Mouse (Mus musculus): ENCODE data around the gene Tgif1. TPM values are rescaled to one million over a fixed set of nuclear protein-coding genes. Genes with fewer than 3 reads are reported as not detected.
A peak's percentile ranks its signal among the peaks of the same experiment; 100 is the strongest.

Tgif1 gene
- polyA plus RNA-seq, 1 experiment from 2014 or later = 66.8 TPM

DNA sequence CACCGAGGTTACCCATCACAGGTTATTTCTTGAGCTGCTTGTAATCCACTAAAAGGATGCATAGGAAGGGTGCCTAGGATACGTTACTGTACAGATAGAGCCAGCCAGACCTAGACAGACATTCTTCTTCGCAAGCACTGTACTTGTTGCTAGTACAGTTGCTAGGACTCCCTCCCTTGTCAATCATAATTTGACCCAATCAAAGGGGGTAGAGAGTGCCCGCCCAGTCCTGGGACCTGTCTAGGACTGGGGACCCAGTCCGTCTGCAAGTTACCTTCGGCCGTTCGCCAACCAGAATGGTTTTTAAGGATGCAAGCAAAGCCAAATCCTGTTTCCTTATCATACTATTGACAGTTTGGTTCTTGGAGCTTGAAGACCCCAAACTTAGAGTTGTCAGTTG lies 10.8 kb upstream of the Tgif1 start:
- H3K27me3 ChIP-seq = no peaks in the 10 kb centered on the region
- no peak overlapping the region for H3K27ac ChIP-seq
- H3K4me2 ChIP-seq (replicated peaks) = no peak overlapping the region
- no peaks in the 10 kb centered on the region for H3K9me3 ChIP-seq (replicated peaks)
- WGBS = 97% methylated on average over 8 of the region's 8 CpGs
- no peaks in the 10 kb centered on the region for H3K36me3 ChIP-seq
- no peak overlapping the region for H3K9ac ChIP-seq
- H3K4me3 ChIP-seq = no peak overlapping the region
- no peaks in the 10 kb centered on the region for H3K4me1 ChIP-seq
- no peak for ATAC-seq (ENCODE audit: low FRiP score)

DNA sequence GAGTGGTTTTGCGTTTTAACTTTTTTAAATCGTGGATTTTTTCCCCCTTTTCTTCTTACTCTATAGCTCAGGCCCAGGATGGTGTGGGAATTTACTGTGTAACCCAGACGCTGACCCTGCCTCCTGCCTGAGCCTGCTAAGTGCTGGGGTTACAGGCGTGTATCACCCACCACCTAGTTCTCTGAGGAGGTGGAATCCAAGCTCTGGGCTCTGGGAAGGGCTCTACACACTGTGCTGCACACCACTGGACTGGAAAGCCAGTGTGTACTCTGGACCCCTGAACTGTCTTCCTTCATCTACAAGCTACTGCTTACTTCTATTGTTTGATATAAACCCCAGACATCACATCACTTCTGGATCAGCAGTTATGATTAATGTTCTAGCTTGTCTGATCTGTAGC lies 5.5 kb upstream of the Tgif1 start:
- WGBS = 88% methylated on average over 4 of the region's 4 CpGs
- H3K27me3 ChIP-seq = no peaks in the 10 kb centered on the region
- H3K36me3 ChIP-seq = no peaks in the 10 kb centered on the region
- H3K9me3 ChIP-seq (replicated peaks) = no peaks in the 10 kb centered on the region
- no peak overlapping the region for H3K9ac ChIP-seq
- no peak overlapping the region for H3K27ac ChIP-seq
- peaks cover 4% of the 10 kb centered on the region; the same call in 1 of the 2 replicates for H3K4me1 ChIP-seq
- ATAC-seq (ENCODE audit: low FRiP score) = no peak
- no peak overlapping the region for H3K4me3 ChIP-seq
- H3K4me2 ChIP-seq (replicated peaks) = no peak overlapping the region

- H3K4me2 ChIP-seq (replicated peaks) = no peak overlapping the region
- no peak for ATAC-seq (ENCODE audit: low FRiP score)
- H3K36me3 ChIP-seq = no peaks in the 10 kb centered on the region
- 55% methylated on average over 12 of the region's 12 CpGs for whole genome bisulfite sequencing
- no peaks in the 10 kb centered on the region for H3K9me3 ChIP-seq (replicated peaks)
- peaks cover 7% of the 10 kb centered on the region; the same call in 1 of the 2 replicates for H3K4me1 ChIP-seq
- no peak overlapping the region for H3K27ac ChIP-seq
- no peak overlapping the region for H3K9ac ChIP-seq
- no peak overlapping the region for H3K4me3 ChIP-seq
- no peaks in the 10 kb centered on the region for H3K27me3 ChIP-seq
These were observed 3.6 kb upstream of the Tgif1 start for GRCm38 (mm10) chr17:70856871-70857415.

DNA sequence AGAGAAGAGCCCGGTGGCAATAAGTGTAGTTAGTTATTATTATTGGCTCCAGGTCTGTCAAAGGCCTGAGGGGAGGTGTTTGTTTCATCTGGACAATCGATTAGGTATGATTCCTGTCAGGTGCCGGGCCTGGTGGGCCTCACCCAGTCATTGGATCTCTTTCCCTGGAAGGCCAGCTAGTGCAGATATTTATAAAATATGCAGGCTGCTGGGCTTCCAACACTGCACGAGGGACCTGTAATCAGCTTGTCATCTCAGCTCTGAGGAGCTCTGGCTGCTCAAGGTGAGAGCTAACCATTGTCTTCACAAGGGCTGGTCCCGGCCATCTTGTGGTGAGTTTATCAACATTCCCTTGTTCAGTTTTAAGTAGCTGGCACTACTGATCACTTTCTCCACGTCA lies 675 bp upstream of the Tgif1 start:
- Histone ChIP-seq H3K4me2 (replicated peaks) (peak overlapping the region; percentile 93), H3K4me1 (peaks cover 22% of the 10 kb centered on the region), H3K27ac (peak overlapping the region; percentile 92; the same call in 1 of the 2 replicates), H3K36me3 (no peaks in the 10 kb centered on the region), H3K27me3 (no peaks in the 10 kb centered on the region), H3K9ac (no peak overlapping the region; the same call in 1 of the 2 replicates), H3K4me3 (peak overlapping the region; percentile 71), H3K9me3 (replicated peaks) (no peaks in the 10 kb centered on the region)
- WGBS = 24% methylated on average over 6 of the region's 6 CpGs
- no peak for ATAC-seq (ENCODE audit: low FRiP score)

DNA sequence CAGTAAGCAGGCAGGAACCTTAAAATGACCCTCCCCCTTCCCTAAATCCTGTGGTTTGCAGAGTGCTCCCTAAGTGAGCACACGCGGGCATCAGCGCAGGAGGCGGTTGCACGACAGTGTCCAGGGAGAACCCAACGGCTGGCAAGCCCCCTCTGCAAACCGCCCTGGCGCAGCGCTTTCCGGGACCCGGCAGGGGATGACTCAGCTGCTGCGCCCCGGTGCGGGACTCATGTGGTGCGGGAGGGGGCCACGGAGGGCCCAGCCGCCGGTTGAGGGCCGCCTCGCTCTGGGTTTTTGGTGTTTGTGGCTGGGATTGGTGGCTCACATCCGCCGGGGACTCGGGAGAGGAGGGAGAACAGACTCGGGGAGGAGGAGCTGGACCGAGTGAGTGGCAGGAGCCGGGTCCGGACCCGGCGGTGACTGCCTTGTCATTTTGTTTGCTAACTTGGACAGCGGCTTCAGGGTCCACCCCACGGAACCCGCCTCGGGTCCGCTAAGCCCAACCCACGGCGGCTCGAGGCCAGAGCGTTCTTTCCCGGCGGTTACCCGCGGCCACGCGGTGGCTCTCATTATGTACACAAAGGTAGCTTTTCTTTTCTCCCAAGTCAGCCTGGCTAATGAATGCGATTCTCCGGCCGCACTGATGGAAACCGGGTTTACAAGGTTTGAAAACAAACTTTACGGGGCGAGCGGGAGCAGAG lies 510 bp downstream of the Tgif1 start:
- H3K9ac ChIP-seq = peak overlapping the region; percentile 82
- ATAC-seq (ENCODE audit: low FRiP score) = peak; percentile 47
- H3K4me3 ChIP-seq = peak overlapping the region; percentile 71
- H3K4me2 ChIP-seq (replicated peaks) = peak overlapping the region; percentile 93
- peaks cover 30% of the 10 kb centered on the region for H3K4me1 ChIP-seq
- H3K27ac ChIP-seq = peak overlapping the region; percentile 92
- H3K27me3 ChIP-seq = peaks cover 4% of the 10 kb centered on the region; the same call in 1 of the 2 replicates
- under 1% methylated on average over 49 of the region's 51 CpGs for WGBS
- no peaks in the 10 kb centered on the region for H3K9me3 ChIP-seq (replicated peaks)
- no peaks in the 10 kb centered on the region for H3K36me3 ChIP-seq

DNA sequence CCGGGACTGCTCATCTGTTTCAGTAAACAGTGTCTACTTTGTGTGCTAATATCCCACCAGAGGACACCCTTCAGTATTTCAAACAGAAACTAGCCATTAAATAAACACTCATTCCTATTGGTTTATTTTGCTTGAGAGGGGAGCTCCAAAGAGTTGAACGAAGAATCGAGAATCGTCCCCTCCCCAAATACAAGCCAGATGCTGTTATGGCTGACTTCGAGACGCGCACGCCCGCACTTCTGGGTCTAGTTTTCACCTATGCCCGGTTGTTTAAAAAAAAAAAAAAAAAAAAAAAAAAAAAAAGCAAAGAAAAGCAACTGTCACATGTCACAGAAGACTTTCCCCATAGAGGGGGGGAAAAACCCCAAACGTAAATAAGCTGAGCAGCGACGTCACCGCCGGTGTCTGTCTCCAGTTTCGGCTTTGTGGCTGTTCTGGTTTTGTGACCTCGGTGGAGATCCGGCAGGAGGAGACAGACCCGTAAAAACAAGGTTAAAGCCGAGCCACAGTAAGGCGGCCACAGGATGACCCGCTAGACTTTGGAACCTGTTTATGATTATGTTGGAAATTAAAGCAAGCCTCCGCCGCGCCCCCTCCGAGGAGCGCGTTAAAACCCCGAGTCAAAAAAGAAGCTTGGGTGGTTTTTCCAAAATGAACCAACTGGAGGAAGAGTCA lies 1.2 kb downstream of the Tgif1 start:
- Histone ChIP-seq H3K4me2 (replicated peaks) (peak overlapping the region; percentile 93), H3K9me3 (replicated peaks) (no peaks in the 10 kb centered on the region), H3K9ac (peak overlapping the region; percentile 82), H3K27me3 (peaks cover 4% of the 10 kb centered on the region; the same call in 1 of the 2 replicates), H3K36me3 (no peaks in the 10 kb centered on the region), H3K27ac (peak overlapping the region; percentile 93), H3K4me3 (peak overlapping the region; percentile 71), H3K4me1 (peaks cover 33% of the 10 kb centered on the region)
- WGBS = under 1% methylated on average over 29 of the region's 29 CpGs
- ATAC-seq (ENCODE audit: low FRiP score) = no peak

DNA sequence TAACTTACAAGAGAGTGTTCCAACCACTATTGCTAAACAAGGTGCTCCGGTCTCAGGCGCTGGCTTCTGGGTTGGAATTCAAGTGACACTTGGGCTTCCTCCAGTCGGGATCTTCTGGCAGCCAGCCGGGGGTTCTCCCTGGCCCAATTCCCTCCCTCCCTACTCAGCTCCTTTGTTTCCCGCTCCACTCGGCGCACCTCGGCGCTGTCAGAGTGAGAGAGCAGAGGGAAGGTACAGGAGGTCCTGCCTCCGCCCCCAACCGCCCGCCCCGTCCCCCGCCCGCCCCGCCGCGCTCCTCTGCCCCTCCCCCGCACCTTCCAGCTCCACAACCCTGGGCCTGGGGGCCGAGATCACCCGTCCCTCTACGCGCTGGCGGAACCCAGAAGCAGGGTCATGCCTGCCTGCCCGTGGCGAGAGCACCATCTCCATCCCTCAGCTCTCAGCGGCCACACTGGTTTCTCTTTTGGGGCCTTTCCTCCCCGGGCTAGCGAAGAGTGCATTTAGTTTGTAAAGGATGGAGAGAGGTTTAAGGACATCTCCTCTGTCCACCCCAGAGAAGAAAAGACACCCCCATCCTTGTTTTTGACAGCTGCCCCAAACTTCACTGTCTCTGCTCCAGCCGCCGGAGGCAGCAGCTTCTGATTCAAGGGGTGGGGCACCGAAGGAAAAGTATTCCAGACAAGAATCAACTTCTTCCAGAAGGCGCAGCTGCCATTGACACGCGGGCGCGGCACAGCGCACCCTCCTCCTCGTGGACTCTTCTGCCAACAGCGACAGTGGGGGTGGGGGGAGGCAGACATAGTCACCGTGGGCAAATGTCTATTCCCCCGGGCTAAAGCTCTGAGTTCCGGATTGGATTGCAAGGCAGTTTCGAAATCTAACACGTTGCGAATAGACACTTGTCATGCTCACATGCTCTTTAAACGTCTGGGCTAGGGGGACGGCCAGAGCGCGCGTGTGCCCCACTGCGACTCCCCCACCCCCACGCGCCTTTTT lies 2.1 kb downstream of the Tgif1 start:
- ATAC-seq (ENCODE audit: low FRiP score) = peak; percentile 61
- peaks cover 35% of the 10 kb centered on the region for H3K4me1 ChIP-seq
- peaks cover 4% of the 10 kb centered on the region; the same call in 1 of the 2 replicates for H3K27me3 ChIP-seq
- H3K9me3 ChIP-seq (replicated peaks) = no peaks in the 10 kb centered on the region
- peak overlapping the region; percentile 93 for H3K4me2 ChIP-seq (replicated peaks)
- peak overlapping the region; percentile 71 for H3K4me3 ChIP-seq
- no peaks in the 10 kb centered on the region for H3K36me3 ChIP-seq
- WGBS = under 1% methylated on average over 54 of the region's 54 CpGs
- H3K27ac ChIP-seq = peak overlapping the region; percentile 93
- peak overlapping the region; percentile 74 for H3K9ac ChIP-seq

- H3K4me1 ChIP-seq = peaks cover 35% of the 10 kb centered on the region
- peak overlapping the region; percentile 93 for H3K4me2 ChIP-seq (replicated peaks)
- H3K27ac ChIP-seq = peak overlapping the region; percentile 93
- peak overlapping the region; percentile 71 for H3K4me3 ChIP-seq
- under 1% methylated on average over 40 of the region's 40 CpGs for WGBS
- H3K27me3 ChIP-seq = peaks cover 4% of the 10 kb centered on the region; the same call in 1 of the 2 replicates
- H3K36me3 ChIP-seq = no peaks in the 10 kb centered on the region
- ATAC-seq (ENCODE audit: low FRiP score) = peak; percentile 23
- H3K9ac ChIP-seq = peak overlapping the region; percentile 74
- no peaks in the 10 kb centered on the region for H3K9me3 ChIP-seq (replicated peaks)
These were observed 2.9 kb downstream of the Tgif1 start for GRCm38 (mm10) chr17:70850233-70850995.

- H3K36me3 ChIP-seq = peaks cover 6% of the 10 kb centered on the region; the same call in 1 of the 2 replicates
- H3K4me2 ChIP-seq (replicated peaks) = peak overlapping the region; percentile 93
- H3K9ac ChIP-seq = peak overlapping the region; percentile 74
- H3K27ac ChIP-seq = peak overlapping the region; percentile 93
- peaks cover 39% of the 10 kb centered on the region for H3K4me1 ChIP-seq
- peaks cover 4% of the 10 kb centered on the region; the same call in 1 of the 2 replicates for H3K27me3 ChIP-seq
- ATAC-seq (ENCODE audit: low FRiP score) = no peak
- H3K9me3 ChIP-seq (replicated peaks) = no peaks in the 10 kb centered on the region
- WGBS = under 1% methylated on average over 33 of the region's 33 CpGs
- H3K4me3 ChIP-seq = peak overlapping the region; percentile 71
These were observed 3.7 kb downstream of the Tgif1 start for GRCm38 (mm10) chr17:70849399-70850232.

DNA sequence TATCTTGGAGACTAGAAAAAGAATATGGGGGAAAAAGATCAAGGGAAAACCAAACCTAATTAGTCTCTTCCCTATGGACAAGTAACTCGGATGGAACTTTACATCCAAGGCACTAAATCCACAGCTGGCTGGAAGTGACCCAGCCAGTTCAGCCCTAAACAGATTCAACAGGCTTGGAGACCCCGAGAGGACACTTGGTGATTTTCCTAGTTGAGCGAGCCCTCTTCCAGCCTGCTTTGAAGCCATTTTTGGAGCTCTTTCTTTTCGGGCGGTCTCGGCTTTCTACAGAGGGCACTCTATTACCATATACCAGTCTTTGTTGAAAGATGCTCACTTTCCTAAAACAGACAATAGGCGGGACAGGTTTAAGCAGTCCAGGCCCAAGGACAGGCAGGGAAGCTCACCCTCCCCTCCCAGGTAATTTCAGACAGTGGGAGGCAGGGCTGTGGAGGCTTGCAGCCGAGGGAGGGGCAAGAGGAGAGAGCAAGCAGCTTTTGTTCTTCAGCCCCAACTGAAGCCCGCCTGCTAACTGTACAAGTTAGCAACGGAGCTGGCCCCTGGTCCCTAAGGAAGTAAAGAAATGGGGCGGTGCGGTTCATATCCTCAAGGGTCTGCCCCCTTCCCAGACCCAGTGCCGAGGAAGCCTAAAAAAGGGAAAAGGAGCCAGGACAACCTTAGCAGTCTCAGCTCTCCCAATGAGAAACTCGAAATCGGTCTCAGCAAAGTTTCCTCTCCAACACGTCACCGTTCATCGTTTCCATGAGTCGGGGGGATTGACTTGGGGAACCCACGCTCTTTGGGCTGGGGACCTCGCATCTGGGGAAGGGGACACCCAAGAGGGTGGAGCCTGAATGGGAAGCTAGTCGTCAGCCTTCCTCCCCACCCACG lies 4.6 kb downstream of the Tgif1 start:
- Histone ChIP-seq H3K4me3 (peak overlapping the region; percentile 71), H3K36me3 (peaks cover 14% of the 10 kb centered on the region; the same call in 1 of the 2 replicates), H3K9ac (peak overlapping the region; percentile 74), H3K4me2 (replicated peaks) (peak overlapping the region; percentile 93), H3K27ac (peak overlapping the region; percentile 93), H3K4me1 (peaks cover 34% of the 10 kb centered on the region), H3K27me3 (peaks cover 4% of the 10 kb centered on the region; the same call in 1 of the 2 replicates), H3K9me3 (replicated peaks) (no peaks in the 10 kb centered on the region)
- peak; percentile 1; the same call in 1 of the 2 replicates for ATAC-seq (ENCODE audit: low FRiP score)
- WGBS = under 1% methylated on average over 23 of the region's 23 CpGs

All from hindbrain, embryonic 12.5 days (tissue).